Mouse (Mus musculus): ENCODE results near the gene Kmt5a. TPM values are rescaled to one million over a fixed set of nuclear protein-coding genes. Genes with fewer than 3 reads are reported as not detected.
"Not testable (repeated sequence)": the region's sequence is repeated elsewhere in the genome, so short reads cannot be mapped to it uniquely, and the experiment has no call there.

Gene Kmt5a
- polyA plus RNA-seq, 1 experiment from 2014 or later, result 45.4 TPM

GRCm38 (mm10) chr5:124446301-124446881, 6.7 kb downstream of the Kmt5a start:
- peaks cover 92% of the 10 kb centered on the region for H3K4me1 ChIP-seq (replicated peaks)
- H3K27ac ChIP-seq, result peak overlapping the region; percentile 95
- H3K4me2 ChIP-seq, result peak overlapping the region; percentile 99
- no peaks in the 10 kb centered on the region for H3K9me3 ChIP-seq (replicated peaks)
- ATAC-seq (ENCODE audit: low read depth), result peak; percentile 80
- peak overlapping the region; percentile 95 for H3K4me3 ChIP-seq (replicated peaks)
- peak; percentile 82 for DNase-seq
- H3K9ac ChIP-seq, result peak overlapping the region; percentile 96
- WGBS (ENCODE audit: insufficient replicate concordance), result under 1% methylated on average over 15 of the region's 15 CpGs
- H3K27me3 ChIP-seq, result no peaks in the 10 kb centered on the region
- peaks cover 55% of the 10 kb centered on the region for H3K36me3 ChIP-seq

GRCm38 (mm10) chr5:124449494-124449893, 9.8 kb downstream of the Kmt5a start:
- Histone ChIP-seq H3K36me3 (peaks cover 78% of the 10 kb centered on the region), H3K27ac (peak overlapping the region; percentile 45), H3K4me2 (peak overlapping the region; percentile 10), H3K4me3 (replicated peaks) (no peak overlapping the region), H3K4me1 (replicated peaks) (peaks cover 81% of the 10 kb centered on the region), H3K9ac (no peak overlapping the region), H3K9me3 (replicated peaks) (no peaks in the 10 kb centered on the region), H3K27me3 (no peaks in the 10 kb centered on the region)
- WGBS (ENCODE audit: insufficient replicate concordance), result 78% methylated on average over 6 of the region's 6 CpGs
- no peak for DNase-seq
- ATAC-seq (ENCODE audit: low read depth), result no peak

- Histone ChIP-seq H3K4me3 (replicated peaks) (peak overlapping the region; percentile 18; the same call in 1 of the 2 replicates), H3K4me2 (peak overlapping the region; percentile 52), H3K4me1 (replicated peaks) (peaks cover 75% of the 10 kb centered on the region), H3K36me3 (peaks cover 83% of the 10 kb centered on the region), H3K27ac (peak overlapping the region; percentile 81), H3K9me3 (replicated peaks) (no peaks in the 10 kb centered on the region), H3K27me3 (no peaks in the 10 kb centered on the region), H3K9ac (peak overlapping the region; percentile 61; the same call in 1 of the 2 replicates)
- 75% methylated on average over 7 of the region's 7 CpGs for WGBS (ENCODE audit: insufficient replicate concordance)
- DNase-seq (no peak), ATAC-seq (ENCODE audit: low read depth) (no peak)
Observed at GRCm38 (mm10) chr5:124450051-124450450, 10.3 kb downstream of the Kmt5a start.

GRCm38 (mm10) chr5:124450641-124451340, 11.1 kb downstream of the Kmt5a start:
- H3K9me3 ChIP-seq (replicated peaks), result no peaks in the 10 kb centered on the region
- DNase-seq (peak; percentile 26), ATAC-seq (ENCODE audit: low read depth) (peak; percentile 57)
- WGBS (ENCODE audit: insufficient replicate concordance), result 56% methylated on average over 16 of the region's 16 CpGs
- peak overlapping the region; percentile 52 for H3K4me2 ChIP-seq
- peaks cover 74% of the 10 kb centered on the region for H3K4me1 ChIP-seq (replicated peaks)
- peaks cover 90% of the 10 kb centered on the region for H3K36me3 ChIP-seq
- peak overlapping the region; percentile 18; the same call in 1 of the 2 replicates for H3K4me3 ChIP-seq (replicated peaks)
- H3K27ac ChIP-seq, result peak overlapping the region; percentile 81
- no peaks in the 10 kb centered on the region for H3K27me3 ChIP-seq
- peak overlapping the region; percentile 61 for H3K9ac ChIP-seq

GRCm38 (mm10) chr5:124452494-124453228, 12.9 kb downstream of the Kmt5a start:
- WGBS (ENCODE audit: insufficient replicate concordance), result 81% methylated on average over 15 of the region's 15 CpGs
- ATAC-seq (ENCODE audit: low read depth) (no peak), DNase-seq (no peak)
- no peak overlapping the region for H3K9ac ChIP-seq
- no peaks in the 10 kb centered on the region for H3K27me3 ChIP-seq
- peaks cover 99% of the 10 kb centered on the region for H3K36me3 ChIP-seq
- peaks cover 57% of the 10 kb centered on the region for H3K4me1 ChIP-seq (replicated peaks)
- no peak overlapping the region for H3K4me3 ChIP-seq (replicated peaks)
- H3K9me3 ChIP-seq (replicated peaks), result no peaks in the 10 kb centered on the region
- peak overlapping the region; percentile 14; the same call in 1 of the 2 replicates for H3K27ac ChIP-seq
- H3K4me2 ChIP-seq, result no peak overlapping the region

- no peak for ATAC-seq (ENCODE audit: low read depth)
- Histone ChIP-seq H3K4me3 (replicated peaks) (no peak overlapping the region), H3K4me2 (no peak overlapping the region), H3K9ac (no peak overlapping the region; the same call in 1 of the 2 replicates), H3K4me1 (replicated peaks) (peaks cover 48% of the 10 kb centered on the region), H3K27ac (no peak overlapping the region; the same call in 1 of the 2 replicates), H3K36me3 (peaks cover 99% of the 10 kb centered on the region), H3K9me3 (replicated peaks) (no peaks in the 10 kb centered on the region), H3K27me3 (no peaks in the 10 kb centered on the region)
- WGBS (ENCODE audit: insufficient replicate concordance), result 89% methylated on average over 13 of the region's 13 CpGs
- no peak for DNase-seq
Observed at GRCm38 (mm10) chr5:124453339-124454081, 13.8 kb downstream of the Kmt5a start.

- H3K4me3 ChIP-seq (replicated peaks), result no peak overlapping the region
- no peak for ATAC-seq (ENCODE audit: low read depth)
- 92% methylated on average over 1 of the region's 1 CpGs for WGBS (ENCODE audit: insufficient replicate concordance)
- H3K36me3 ChIP-seq, result peaks cover 99% of the 10 kb centered on the region
- H3K4me1 ChIP-seq (replicated peaks), result peaks cover 43% of the 10 kb centered on the region
- DNase-seq, result no peak
- H3K27me3 ChIP-seq, result no peaks in the 10 kb centered on the region
- no peak overlapping the region for H3K9ac ChIP-seq
- H3K9me3 ChIP-seq (replicated peaks), result no peaks in the 10 kb centered on the region
- H3K27ac ChIP-seq, result no peak overlapping the region; the same call in 1 of the 2 replicates
- no peak overlapping the region for H3K4me2 ChIP-seq
Observed at GRCm38 (mm10) chr5:124454082-124454419, 14.3 kb downstream of the Kmt5a start.

- peaks cover 98% of the 10 kb centered on the region for H3K36me3 ChIP-seq
- DNase-seq, result no peak
- H3K4me1 ChIP-seq (replicated peaks), result peaks cover 16% of the 10 kb centered on the region
- no peaks in the 10 kb centered on the region for H3K27me3 ChIP-seq
- WGBS (ENCODE audit: insufficient replicate concordance), result 91% methylated on average over 6 of the region's 6 CpGs
- no peak overlapping the region for H3K9ac ChIP-seq
- H3K4me3 ChIP-seq (replicated peaks), result no peak overlapping the region
- H3K9me3 ChIP-seq (replicated peaks), result no peaks in the 10 kb centered on the region
- H3K27ac ChIP-seq, result no peak overlapping the region
- ATAC-seq (ENCODE audit: low read depth), result no peak
- no peak overlapping the region for H3K4me2 ChIP-seq
Observed at GRCm38 (mm10) chr5:124456762-124457161, 17.0 kb downstream of the Kmt5a start.

GRCm38 (mm10) chr5:124460922-124461321, 21.2 kb downstream of the Kmt5a start:
- H3K4me1 ChIP-seq (replicated peaks); DNase-seq; H3K27ac ChIP-seq; H3K4me2 ChIP-seq; H3K4me3 ChIP-seq (replicated peaks); H3K9me3 ChIP-seq (replicated peaks); H3K9ac ChIP-seq; ATAC-seq (ENCODE audit: low read depth); H3K27me3 ChIP-seq: not testable (repeated sequence)
- WGBS (ENCODE audit: insufficient replicate concordance), result 90% methylated on average over 14 of the region's 14 CpGs
- H3K36me3 ChIP-seq, result peaks cover 78% of the 10 kb centered on the region

- Histone ChIP-seq H3K9ac (no peak overlapping the region), H3K27ac (no peak overlapping the region; the same call in 1 of the 2 replicates), H3K27me3 (no peaks in the 10 kb centered on the region), H3K4me2 (no peak overlapping the region), H3K4me1 (replicated peaks) (no peaks in the 10 kb centered on the region), H3K9me3 (replicated peaks) (no peaks in the 10 kb centered on the region), H3K4me3 (replicated peaks) (no peak overlapping the region), H3K36me3 (peaks cover 68% of the 10 kb centered on the region)
- no peak for DNase-seq
- 86% methylated on average over 8 of the region's 8 CpGs for WGBS (ENCODE audit: insufficient replicate concordance)
- ATAC-seq (ENCODE audit: low read depth), result no peak
Observed at GRCm38 (mm10) chr5:124462297-124463025, 22.7 kb downstream of the Kmt5a start.
